Mouse (Mus musculus) MEL (cell line): Measurements from ENCODE around the gene Krt80.

Experiments
- CHD2 ChIP-seq: IDR thresholded peaks from 2 replicates; pipeline ENCODE4 v1.6.1; 2011; ENCODE audit warnings: low read length, improper control_type of control experiment
- CTCF ChIP-seq, 3 experiments: IDR thresholded peaks in 2 of 3; conservative IDR thresholded peaks in 1 of 3; 2 replicates each; pipeline ENCODE4 v1.5.1; 2011 to 2012; ENCODE audit warnings: low read length in 3 of 3, low read depth in 2 of 3, mild to moderate bottlenecking in 2 of 3, improper control_type of control experiment in 1 of 3, inconsistent platforms in 1 of 3, mixed read lengths in 1 of 3, moderate library complexity in 1 of 3; ENCODE audit not compliant: control insufficient read depth in 1 of 3, insufficient read depth in 1 of 3, poor library complexity in 1 of 3, severe bottlenecking in 1 of 3
- MAFK ChIP-seq: IDR thresholded peaks from 2 replicates; pipeline ENCODE4 v1.6.1; 2011; ENCODE audit warnings: low read depth, mild to moderate bottlenecking, low read length, improper control_type of control experiment, borderline replicate concordance
- MAX ChIP-seq: IDR thresholded peaks from 2 replicates; pipeline ENCODE4 v1.6.1; 2011; ENCODE audit warnings: low read length, improper control_type of control experiment
- MYC ChIP-seq: IDR thresholded peaks from 2 replicates; pipeline ENCODE4 v1.6.1; 2011; ENCODE audit warnings: low read depth, mild to moderate bottlenecking, low read length, improper control_type of control experiment, moderate library complexity
- POLR2A ChIP-seq, 2 experiments: IDR thresholded peaks; 2 replicates each; pipeline ENCODE4 v1.6.1; 2011 to 2012; ENCODE audit warnings: low read length in 2 of 2, mild to moderate bottlenecking in 2 of 2, control low read depth in 1 of 2, improper control_type of control experiment in 1 of 2, low read depth in 1 of 2, moderate library complexity in 1 of 2; ENCODE audit not compliant: control insufficient read depth in 1 of 2, insufficient read depth in 1 of 2, poor library complexity in 1 of 2
- POLR2AphosphoS2 ChIP-seq: IDR thresholded peaks from 2 replicates; pipeline ENCODE4 v1.6.1; 2011; ENCODE audit warnings: low read length, improper control_type of control experiment

GRCm38 (mm10) chr15:101374879-101375278 is 4.9 kb upstream of the Krt80 start:
- TF ChIP-seq CHD2: no peak
- TF ChIP-seq CTCF (IDR thresholded peaks at IDR 0.05 in 2 of 3, conservative IDR thresholded peaks at IDR 0.05 in 1 of 3; ENCODE audit: control insufficient read depth in 1 of 3, insufficient read depth in 1 of 3, low read depth in 2 of 3, low read length in 3 of 3, poor library complexity in 1 of 3, severe bottlenecking in 1 of 3): no peak
- TF ChIP-seq MYC: no peak
- TF ChIP-seq POLR2A (IDR thresholded peaks at IDR 0.05; ENCODE audit: control insufficient read depth in 1 of 2, insufficient read depth in 1 of 2, low read depth in 1 of 2, low read length in 2 of 2, poor library complexity in 1 of 2): no peak
- no peak for TF ChIP-seq POLR2AphosphoS2
- TF ChIP-seq MAFK: no peak
- TF ChIP-seq MAX: no peak
